Mouse (Mus musculus): ENCODE measurements around the gene Fnip2.

Fnip2 gene

GRCm38 (mm10) chr3:79484286-79485063 is 83.1 kb downstream of the Fnip2 start:
- in situ Hi-C loops (cut with MboI, MseI), result no loop called here

DNA sequence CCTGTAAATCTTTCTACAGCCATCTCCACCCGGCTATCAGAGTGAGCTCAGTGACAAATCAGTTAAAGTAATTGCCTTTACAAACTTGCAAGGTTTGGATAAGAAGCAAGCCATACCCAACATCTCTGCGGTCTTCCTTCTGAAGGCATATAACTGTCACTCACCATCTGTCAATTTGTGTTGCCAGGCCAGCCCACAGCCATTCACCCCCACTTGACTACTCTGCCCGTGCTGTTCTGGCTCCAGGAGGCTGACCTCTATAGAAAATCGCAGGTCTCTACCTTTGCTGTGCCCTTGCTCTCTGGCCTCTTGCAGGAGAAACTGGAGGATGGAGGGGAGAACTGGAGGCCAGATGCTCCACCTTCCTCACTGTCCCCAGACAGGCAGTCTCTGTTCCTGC is 88.7 kb downstream of the Fnip2 start:
- in situ Hi-C loops (cut with MboI, MseI), result no loop called here

DNA sequence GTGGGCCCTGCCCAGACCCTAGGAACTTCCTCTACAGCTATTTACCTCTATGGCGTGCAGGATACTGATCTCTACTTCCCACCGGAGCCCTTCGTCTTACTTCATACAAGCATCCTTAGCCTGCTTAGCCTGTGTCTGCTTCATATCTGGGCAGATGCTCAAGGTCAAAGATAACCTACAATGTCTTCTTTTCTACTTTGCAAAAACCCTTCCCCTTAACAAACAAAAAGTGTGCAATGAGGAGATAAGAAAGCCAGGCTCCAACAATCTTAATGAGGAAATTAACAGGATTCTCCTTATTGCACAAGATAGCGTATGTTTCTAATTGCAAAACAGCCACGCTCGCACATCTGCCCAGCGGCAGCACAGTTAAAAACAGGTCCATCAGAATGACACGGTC is 89.2 kb downstream of the Fnip2 start:
- in situ Hi-C loops (cut with MboI, MseI), result no loop called here

DNA sequence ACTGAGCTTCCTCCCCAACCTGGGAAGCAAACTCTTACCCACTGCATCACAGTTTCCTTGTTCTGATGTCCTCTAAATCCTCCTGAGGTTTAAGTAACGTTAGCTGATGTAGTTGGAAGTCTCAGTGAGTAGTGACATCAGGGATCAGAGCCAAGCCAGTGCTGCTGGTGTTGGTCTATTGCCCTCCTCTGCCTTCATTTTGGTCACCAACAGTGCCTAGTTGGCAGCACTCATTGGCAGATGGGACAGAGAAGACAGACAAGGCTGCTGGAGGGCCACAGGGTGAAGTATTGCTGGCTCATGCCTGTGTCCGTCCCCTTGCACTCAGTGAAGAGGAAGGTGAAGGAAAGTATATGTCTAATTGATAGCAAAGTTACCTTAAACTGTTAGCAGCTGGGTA is 91.6 kb downstream of the Fnip2 start:
- in situ Hi-C loops (cut with MboI, MseI), result no loop called here

GRCm38 (mm10) chr3:79474911-79475310 is 92.7 kb downstream of the Fnip2 start:
- in situ Hi-C loops (cut with MboI, MseI), result no loop called here

- in situ Hi-C loops (cut with MboI, MseI), result no loop called here
Observed at GRCm38 (mm10) chr3:79472362-79472761, 95.2 kb downstream of the Fnip2 start.

GRCm38 (mm10) chr3:79469440-79469839 is 98.2 kb downstream of the Fnip2 start:
- in situ Hi-C loops (cut with MboI, MseI), result no loop called here

DNA sequence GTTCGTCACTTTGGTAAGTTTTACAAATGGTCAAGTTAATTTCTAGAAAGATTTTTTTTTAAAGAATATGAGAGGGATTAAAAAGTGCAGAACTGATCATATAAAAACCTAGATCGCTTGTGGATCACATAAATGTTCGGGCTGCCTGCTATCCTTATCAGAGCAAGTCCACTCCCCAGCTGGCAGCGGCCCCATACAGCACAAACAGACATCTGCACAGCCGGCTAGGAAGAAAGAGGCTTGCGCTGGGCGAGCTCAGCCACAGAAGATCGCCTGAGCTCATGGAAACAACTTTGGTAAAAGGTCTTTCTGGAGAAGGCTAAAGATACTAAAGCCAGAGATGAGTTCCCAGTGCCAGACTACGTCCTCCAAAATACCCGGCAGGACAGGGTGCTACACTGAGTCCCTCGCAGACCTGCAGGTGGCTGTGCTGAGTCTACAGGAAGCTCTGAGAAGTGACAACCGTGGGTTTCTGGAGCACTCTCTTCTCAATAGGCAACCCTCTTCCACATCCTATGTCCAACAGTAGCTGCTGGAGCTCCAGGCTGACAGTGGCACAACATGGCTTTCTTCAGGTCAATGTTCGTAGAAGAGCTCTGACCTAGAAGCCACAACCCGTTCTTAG is 108.8 kb downstream of the Fnip2 start:
- in situ Hi-C loops (cut with MboI, MseI), result no loop called here

GRCm38 (mm10) chr3:79455761-79456160 is 111.8 kb downstream of the Fnip2 start:
- in situ Hi-C loops (cut with MboI, MseI), result no loop called here

DNA sequence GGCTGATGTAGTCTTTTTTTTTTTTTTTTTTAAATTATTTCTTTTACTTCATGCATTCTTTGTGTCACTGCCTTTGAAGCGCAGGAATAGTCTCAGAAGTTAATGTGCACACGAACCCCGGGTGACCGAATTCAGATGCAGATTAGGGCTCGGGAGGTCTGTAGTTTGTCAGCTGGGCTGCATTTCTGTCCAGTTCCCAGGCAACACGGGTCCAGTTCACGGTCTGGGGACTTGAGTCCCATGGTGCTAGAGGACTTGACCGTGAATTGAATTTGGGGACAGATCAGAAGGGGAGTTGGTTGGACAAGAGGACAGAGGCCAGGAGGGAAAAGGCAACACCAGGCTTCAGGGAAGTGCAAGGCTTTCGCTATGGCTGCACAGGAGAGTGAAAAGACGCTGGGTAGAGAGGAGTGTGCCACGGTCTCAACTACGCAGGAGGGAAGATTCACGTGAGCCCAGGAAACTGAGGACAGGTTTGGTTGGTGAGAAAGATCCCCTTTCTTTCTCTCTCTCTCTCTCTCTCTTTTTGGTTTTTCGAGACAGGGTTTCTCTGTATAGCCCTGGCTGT is 114.8 kb downstream of the Fnip2 start:
- in situ Hi-C loops (cut with MboI, MseI), result no loop called here

DNA sequence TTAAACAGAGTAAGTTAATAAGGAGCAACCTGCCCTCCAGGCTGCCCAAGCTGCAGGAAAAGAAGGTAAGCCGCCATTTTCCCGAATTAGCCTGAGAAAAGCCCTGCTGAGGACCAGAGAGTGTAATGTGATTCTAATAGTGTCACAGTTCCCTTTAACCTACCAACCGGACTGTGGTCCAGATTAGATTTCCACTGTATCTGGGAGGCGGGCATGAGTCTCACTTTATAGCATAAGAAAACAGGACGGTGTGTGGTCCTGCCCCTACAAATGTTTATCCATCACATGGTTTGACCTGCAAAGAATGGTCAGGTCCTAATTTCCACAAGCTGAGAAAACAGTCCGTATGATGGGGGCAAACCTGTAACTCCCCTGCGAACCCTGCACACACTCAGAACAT is 118.2 kb downstream of the Fnip2 start:
- in situ Hi-C loops (cut with MboI, MseI), result loop anchor here (10.0 kb wide), 1 partner anchor 135 kb away; no protein-coding TSS in a partner anchor

- in situ Hi-C loops (cut with MboI, MseI), result loop anchor here (10.0 kb wide), 1 partner anchor 136 kb away; no protein-coding TSS in a partner anchor
Observed at GRCm38 (mm10) chr3:79448421-79448820, 119.2 kb downstream of the Fnip2 start.

DNA sequence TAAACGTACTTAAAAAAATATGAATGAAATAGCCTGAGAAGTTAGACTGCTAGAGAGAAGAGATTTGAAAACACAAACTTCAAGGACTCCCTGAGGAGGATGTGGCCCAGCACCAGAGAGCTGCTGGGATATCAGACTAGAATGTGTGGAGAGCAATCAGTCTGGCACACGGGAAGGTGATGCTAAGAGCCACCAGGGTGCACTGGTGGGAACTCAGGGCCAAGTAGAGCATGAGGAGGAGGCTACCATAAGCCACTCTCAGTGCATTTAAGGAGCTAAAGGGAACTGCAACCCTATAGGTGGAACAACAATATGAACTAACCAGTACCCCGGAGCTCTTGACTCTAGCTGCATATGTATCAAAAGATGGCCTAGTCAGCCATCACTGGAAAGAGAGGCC is 120.9 kb downstream of the Fnip2 start:
- in situ Hi-C loops (cut with MboI, MseI), result loop anchor here (10.0 kb wide), 1 partner anchor 138 kb away; no protein-coding TSS in a partner anchor

DNA sequence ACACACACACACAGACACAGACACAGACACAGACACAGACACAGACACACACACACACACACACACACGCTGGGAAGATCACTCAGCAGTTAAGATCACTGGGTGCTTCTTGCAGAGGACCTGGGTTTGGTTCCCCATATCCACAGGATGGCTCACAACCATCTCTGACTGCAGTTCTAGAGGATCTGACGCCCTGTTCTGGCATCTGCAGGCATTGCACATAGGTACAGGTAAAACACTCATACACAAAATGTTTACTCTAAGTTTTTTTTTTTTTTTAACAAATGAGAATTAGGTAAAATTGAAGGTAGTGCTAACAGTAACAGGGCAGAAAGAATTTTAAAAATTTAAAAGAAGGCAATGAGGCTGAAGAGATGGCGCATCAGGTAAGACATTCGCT is 121.5 kb downstream of the Fnip2 start:
- in situ Hi-C loops (cut with MboI, MseI), result loop anchor here (10.0 kb wide), 1 partner anchor 139 kb away; no protein-coding TSS in a partner anchor

- in situ Hi-C loops (cut with MboI, MseI), result loop anchor here (10.0 kb wide), 1 partner anchor 140 kb away; no protein-coding TSS in a partner anchor
Observed at GRCm38 (mm10) chr3:79445041-79445440, 122.6 kb downstream of the Fnip2 start.

DNA sequence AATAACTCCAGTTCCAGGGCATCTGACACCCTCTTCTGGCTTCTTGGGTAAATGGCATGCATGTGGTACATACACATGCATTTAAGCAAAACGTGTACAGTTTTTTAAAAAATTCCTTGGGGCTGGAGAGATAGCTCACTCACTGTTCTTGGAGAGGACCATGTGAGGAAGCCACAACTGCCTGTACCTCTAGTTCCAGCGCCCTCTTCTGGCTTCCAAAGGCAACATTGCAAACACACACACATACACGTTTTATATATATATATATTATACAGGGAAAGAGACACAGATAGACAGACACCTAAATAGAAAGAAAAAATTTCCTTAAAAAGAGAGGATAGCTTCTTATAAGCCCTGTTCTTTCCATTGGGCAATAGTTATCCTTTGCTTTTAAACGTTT is 123.7 kb downstream of the Fnip2 start:
- in situ Hi-C loops (cut with MboI, MseI), result loop anchor here (10.0 kb wide), 1 partner anchor 141 kb away; no protein-coding TSS in a partner anchor

DNA sequence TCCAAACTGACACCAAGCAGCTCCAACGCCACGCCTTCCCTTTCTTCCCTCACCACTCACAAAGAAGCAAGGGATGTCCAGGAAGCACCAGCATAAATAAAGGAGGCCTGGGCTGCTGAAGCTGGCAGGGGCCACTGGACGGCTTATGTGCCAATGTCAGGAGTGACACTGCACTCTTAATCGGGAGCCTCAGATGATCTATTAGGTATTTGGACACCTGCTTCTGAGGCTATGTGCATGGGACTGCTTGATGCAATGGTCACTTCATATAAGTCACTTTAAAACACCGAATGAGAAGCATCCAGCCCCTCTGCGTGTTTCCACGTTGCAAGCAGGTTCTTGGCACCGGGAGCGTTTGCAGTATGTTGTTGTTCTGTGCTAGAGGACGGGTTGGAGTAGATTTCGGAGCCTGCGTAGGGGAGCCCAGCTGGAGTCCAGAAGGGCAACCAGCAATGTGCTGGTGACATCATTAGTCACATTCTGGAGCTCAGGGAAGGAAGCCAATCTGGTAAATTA is 126.6 kb downstream of the Fnip2 start:
- in situ Hi-C loops (cut with MboI, MseI), result loop anchor here (10.0 kb wide), 1 partner anchor 144 kb away; no protein-coding TSS in a partner anchor

DNA sequence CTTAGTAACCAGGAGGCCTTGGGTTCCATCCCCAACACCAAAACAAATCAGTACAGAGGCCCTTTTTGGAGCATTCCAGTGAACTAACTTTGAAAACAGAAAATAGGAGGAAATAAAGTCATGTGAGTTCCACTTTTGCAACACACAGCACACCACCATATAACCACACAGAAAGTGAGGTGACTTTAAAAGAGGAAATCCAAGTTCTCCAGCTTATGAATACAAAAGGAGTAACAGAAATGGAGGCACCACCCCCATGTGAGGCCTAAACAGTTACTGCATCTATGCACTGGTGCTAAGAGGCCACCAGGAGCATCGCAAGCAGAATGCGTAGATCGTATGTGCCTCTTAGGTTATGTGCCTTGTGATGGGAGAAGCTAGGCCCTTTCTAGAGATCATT is 129.3 kb downstream of the Fnip2 start:
- in situ Hi-C loops (cut with MboI, MseI), result loop anchor here (10.0 kb wide), 1 partner anchor 233 kb away; no protein-coding TSS in a partner anchor

GRCm38 (mm10) chr3:79436186-79436585 is 131.4 kb downstream of the Fnip2 start:
- in situ Hi-C loops (cut with MboI, MseI), result loop anchor here (10.0 kb wide), 1 partner anchor 231 kb away; no protein-coding TSS in a partner anchor

GRCm38 (mm10) chr3:79434985-79435384 is 132.6 kb downstream of the Fnip2 start:
- in situ Hi-C loops (cut with MboI, MseI), result loop anchor here (10.0 kb wide), 1 partner anchor 230 kb away; no protein-coding TSS in a partner anchor

DNA sequence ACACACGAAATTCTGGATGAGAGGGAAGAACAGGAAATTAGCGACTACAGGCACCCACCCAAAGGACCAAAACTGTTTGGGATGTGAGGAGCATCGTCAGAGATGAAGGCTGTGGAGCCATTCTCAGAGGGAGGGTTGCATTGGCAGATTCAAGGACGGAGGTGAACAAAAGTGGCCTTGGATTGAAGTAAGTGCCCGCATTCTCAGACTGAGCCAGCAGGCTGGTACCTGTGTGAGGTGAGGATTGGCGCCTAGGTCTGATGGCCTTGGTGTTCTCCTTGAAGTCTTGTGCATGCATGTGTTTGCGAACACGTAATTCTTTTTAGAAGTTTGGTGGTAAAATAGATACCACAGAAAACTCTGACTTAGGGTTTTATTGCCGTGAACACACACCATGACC is 133.2 kb downstream of the Fnip2 start:
- in situ Hi-C loops (cut with MboI, MseI), result loop anchor here (10.0 kb wide), 1 partner anchor 230 kb away; no protein-coding TSS in a partner anchor

DNA sequence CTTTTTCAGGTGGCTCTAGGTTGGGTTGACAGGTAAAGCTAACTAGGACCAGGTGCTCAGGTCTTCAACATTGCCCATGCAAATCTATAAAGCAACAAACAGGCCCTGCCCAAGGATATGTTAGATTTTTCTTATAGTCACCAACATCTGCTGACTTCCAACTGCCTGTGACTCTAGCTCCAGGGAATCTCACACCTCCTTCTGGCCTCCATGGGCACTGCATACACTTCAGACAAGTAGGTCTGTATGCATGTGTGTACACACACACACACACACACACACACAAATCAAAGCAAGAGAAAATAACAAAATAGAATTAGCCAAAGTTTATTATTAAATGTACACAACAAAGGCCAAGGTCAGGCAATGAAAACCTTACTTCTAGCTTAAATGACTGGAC is 134.0 kb downstream of the Fnip2 start:
- in situ Hi-C loops (cut with MboI, MseI), result loop anchor here (10.0 kb wide), 1 partner anchor 229 kb away; no protein-coding TSS in a partner anchor
